Mouse (Mus musculus) midbrain, embryonic 16.5 days (tissue): ENCODE measurements at regions not wholly inside any gene's neighbourhood (a gene's known extent, or its start where the extent isn't known, plus 50 kb on each side); places are given as distances from the start of the nearest gene placed in this dataset.
"Not testable (repeated sequence)": the region's sequence is repeated elsewhere in the genome, so short reads cannot be mapped to it uniquely, and the experiment has no call there.

ENCODE experiments used
- ATAC-seq: fragments of 200-750 bp; cut with Nextera tagmentation; 2 replicates; pipeline ENCODE4 v1.8.0; 2017; ENCODE audit warnings: moderate TSS enrichment
- H3K27ac ChIP-seq: fragments of 300-500 bp; sonication (generic); 2 replicates; pipeline ENCODE4 v1.5.1; 2014; ENCODE audit warnings: mild to moderate bottlenecking, low read length, mixed read lengths
- H3K27me3 ChIP-seq: fragments of 300-500 bp; sonication (generic); 2 replicates; pipeline ENCODE4 v1.6.1; 2014; ENCODE audit warnings: low read depth, low read length, mixed read lengths; ENCODE audit not compliant: control insufficient read depth, insufficient read depth
- H3K36me3 ChIP-seq: fragments of 300-500 bp; sonication (generic); 2 replicates; pipeline ENCODE4 v1.6.1; 2014; ENCODE audit warnings: mild to moderate bottlenecking, low read length, moderate library complexity, mixed read lengths; ENCODE audit not compliant: control insufficient read depth, insufficient read depth
- H3K4me1 ChIP-seq: fragments of 300-500 bp; sonication (generic); 2 replicates; pipeline ENCODE4 v1.6.1; 2014; ENCODE audit warnings: mild to moderate bottlenecking, low read length, mixed read lengths; ENCODE audit not compliant: control insufficient read depth, insufficient read depth
- H3K4me2 ChIP-seq: fragments of 300-500 bp; sonication (generic); 2 replicates; pipeline ENCODE4 v1.6.1; 2014; ENCODE audit warnings: mild to moderate bottlenecking, low read length, mixed read lengths
- H3K4me3 ChIP-seq: fragments of 300-500 bp; sonication (generic); 2 replicates; pipeline ENCODE4 v1.5.1; 2014; ENCODE audit warnings: low read depth, mild to moderate bottlenecking, low read length, moderate library complexity, mixed read lengths
- H3K9ac ChIP-seq: fragments of 300-500 bp; sonication (generic); 2 replicates; pipeline ENCODE4 v1.6.1; 2014; ENCODE audit warnings: low read depth, low read length, mixed read lengths
- H3K9me3 ChIP-seq: fragments of 300-500 bp; sonication (generic); replicated peaks from 2 replicates; pipeline ENCODE4 v1.6.1; 2014; ENCODE audit warnings: mild to moderate bottlenecking, low read length, mixed read lengths; ENCODE audit not compliant: control insufficient read depth, poor library complexity, severe bottlenecking
- WGBS: fragments of 180-500 bp; shearing (Covaris S2); extraction: QIAGEN DNeasy Blood & Tissue Kit; methylation state at CpG from one replicate; pipeline ENCODE4 v1.1.7; 2014; 5-methylcytosine and 5-hydroxymethylcytosine counted together

GRCm38 (mm10) chr2:129933578-129933977, 78.6 kb upstream of the Tgm3 start:
- ATAC-seq, result no peak
- H3K9me3 ChIP-seq, result 0 out of 2 replicates have a peak, but pooled peaks cover 2% of the 10 kb centered on the region
- no peaks in the 10 kb centered on the region for H3K36me3 ChIP-seq
- H3K27ac ChIP-seq, result no peak overlapping the region
- H3K4me3 ChIP-seq, result no peak overlapping the region
- H3K27me3 ChIP-seq, result no peaks in the 10 kb centered on the region
- no peak overlapping the region for H3K4me2 ChIP-seq
- 93% methylated on average over 1 of the region's 1 CpGs for WGBS
- no peaks in the 10 kb centered on the region for H3K4me1 ChIP-seq
- H3K9ac ChIP-seq, result no peak overlapping the region

- H3K4me2 ChIP-seq, result no peak overlapping the region
- WGBS, result 93% methylated on average over 4 of the region's 4 CpGs
- ATAC-seq, result no peak
- no peaks in the 10 kb centered on the region for H3K9me3 ChIP-seq
- no peaks in the 10 kb centered on the region; the same call in 1 of the 2 replicates for H3K4me1 ChIP-seq
- no peak overlapping the region for H3K4me3 ChIP-seq
- H3K27ac ChIP-seq, result no peak overlapping the region
- no peak overlapping the region for H3K9ac ChIP-seq
- H3K27me3 ChIP-seq, result no peaks in the 10 kb centered on the region
- H3K36me3 ChIP-seq, result no peaks in the 10 kb centered on the region
Measured at GRCm38 (mm10) chr2:129942824-129943223, 69.3 kb upstream of the Tgm3 start.

DNA sequence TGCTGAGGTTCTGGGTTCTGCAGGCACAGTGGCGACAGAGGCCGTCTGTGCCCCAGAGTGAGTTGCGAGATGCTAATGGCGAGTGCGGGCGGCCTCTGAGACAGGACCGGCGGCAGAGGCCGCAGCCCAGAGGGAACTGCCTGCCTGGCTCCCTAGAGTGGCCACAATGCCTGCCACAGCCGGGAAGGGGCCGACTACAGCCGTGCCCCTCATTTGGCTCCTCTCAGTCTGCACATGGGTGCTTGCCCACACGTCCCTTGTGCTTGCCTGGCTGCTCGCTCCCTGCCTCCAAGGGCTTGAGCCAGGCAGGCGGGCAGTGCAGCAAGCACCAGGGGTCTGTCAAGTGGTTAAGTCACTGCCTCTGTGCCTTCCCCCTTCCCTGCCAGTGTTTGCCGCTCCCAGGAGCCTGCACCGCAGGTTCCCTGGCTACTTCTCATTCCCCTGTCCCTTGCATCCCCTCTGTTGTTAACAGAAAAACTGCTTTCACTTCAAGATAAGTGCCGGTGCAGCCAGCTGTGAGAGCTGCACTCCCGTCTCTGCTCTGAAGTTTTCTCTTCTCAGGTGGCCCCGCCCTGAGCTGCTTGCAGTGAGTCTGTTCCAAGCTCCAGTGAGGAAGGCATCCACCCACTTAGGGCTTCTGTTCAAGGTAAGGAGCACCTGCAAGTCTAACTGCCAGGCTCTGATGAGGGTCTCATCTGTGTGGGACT, 64.1 kb upstream of the Tgm3 start:
- Histone ChIP-seq H3K27me3 (no peaks in the 10 kb centered on the region), H3K9ac (0 out of 2 replicates have a peak overlapping the region, but pooled peaks have one; percentile 11), H3K9me3 (no peaks in the 10 kb centered on the region), H3K4me3 (peak overlapping the region; percentile 10; the same call in 1 of the 2 replicates), H3K36me3 (no peaks in the 10 kb centered on the region), H3K4me1 (no peaks in the 10 kb centered on the region; the same call in 1 of the 2 replicates), H3K27ac (no peak overlapping the region), H3K4me2 (peak overlapping the region; percentile 35; the same call in 1 of the 2 replicates)
- ATAC-seq, result 0 out of 2 replicates have a peak, but pooled peaks have one; percentile 25
- 42% methylated on average over 20 of the region's 20 CpGs for WGBS

DNA sequence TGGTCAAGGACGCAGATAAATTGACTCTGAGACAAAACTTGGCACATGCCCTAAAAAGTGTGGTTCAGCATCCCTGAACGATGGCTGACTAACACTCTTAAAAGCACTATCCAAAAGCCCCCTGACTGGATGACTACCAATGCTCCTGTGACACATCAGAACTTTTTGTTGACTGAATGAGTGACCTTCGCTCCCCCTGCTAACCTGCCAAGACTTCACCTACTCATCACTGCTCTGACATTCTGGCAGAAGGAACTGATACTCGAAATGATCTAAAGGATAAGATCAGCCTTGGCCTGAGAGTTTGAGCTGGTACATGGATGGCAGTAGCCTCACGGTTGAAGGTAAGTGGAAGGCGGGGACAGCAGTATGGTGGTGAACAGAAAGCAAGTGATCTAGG, 62.4 kb upstream of the Tgm3 start:
- 93% methylated on average over 6 of the region's 6 CpGs for WGBS
- not testable (repeated sequence) for H3K4me3 ChIP-seq, H3K36me3 ChIP-seq, ATAC-seq, H3K27me3 ChIP-seq, H3K9ac ChIP-seq, H3K4me2 ChIP-seq, H3K4me1 ChIP-seq, H3K9me3 ChIP-seq, H3K27ac ChIP-seq

DNA sequence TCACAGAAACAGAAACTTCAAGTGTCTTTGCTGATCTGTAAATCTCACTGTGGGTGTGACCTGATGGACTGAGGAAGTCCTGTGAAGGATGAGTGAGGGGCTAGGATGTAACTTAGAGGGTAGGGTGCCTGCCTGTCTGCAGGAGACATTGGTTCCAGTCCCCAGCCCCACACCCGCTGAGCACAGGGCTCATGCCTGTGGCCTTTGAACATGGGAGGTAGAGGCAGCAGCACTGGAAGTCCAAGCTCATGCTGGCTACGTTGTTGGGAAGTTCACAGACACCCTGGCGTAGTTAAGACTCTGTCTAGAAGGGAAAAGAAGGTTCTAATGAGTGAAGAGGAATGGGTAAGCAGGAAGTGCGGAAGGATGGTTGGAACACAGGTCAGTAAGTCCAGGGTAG, 59.7 kb upstream of the Tgm3 start:
- WGBS, result 88% methylated on average over 4 of the region's 4 CpGs
- Histone ChIP-seq H3K4me3 (no peak overlapping the region), H3K27ac (no peak overlapping the region), H3K9ac (no peak overlapping the region), H3K36me3 (no peaks in the 10 kb centered on the region), H3K9me3 (no peaks in the 10 kb centered on the region), H3K4me2 (no peak overlapping the region), H3K4me1 (no peaks in the 10 kb centered on the region; the same call in 1 of the 2 replicates), H3K27me3 (no peaks in the 10 kb centered on the region)
- ATAC-seq, result no peak

DNA sequence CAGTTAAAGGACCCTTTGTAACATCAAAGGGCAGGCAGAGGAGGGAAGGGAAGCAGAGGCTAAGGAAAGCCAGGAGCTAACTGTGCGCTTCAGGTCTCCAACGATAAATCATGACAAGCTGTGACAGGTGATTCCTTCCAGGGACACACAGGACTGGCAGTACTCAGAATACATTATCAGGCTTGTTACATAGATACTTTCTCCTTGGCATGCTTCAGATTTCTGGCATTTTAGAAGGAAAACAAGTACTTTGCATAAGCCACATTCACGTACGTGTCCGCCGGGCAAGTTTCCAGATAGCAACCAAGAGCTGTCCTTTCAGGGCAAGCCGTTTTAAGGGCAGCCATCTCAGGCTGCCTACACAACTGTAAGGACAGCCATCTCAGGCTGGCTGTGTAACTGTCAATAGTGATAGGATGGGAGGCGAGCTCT, 56.9 kb upstream of the Tgm3 start:
- Histone ChIP-seq H3K36me3 (no peaks in the 10 kb centered on the region), H3K9me3 (no peaks in the 10 kb centered on the region), H3K9ac (no peak overlapping the region), H3K27ac (no peak overlapping the region), H3K4me3 (no peak overlapping the region), H3K4me2 (no peak overlapping the region), H3K27me3 (no peaks in the 10 kb centered on the region), H3K4me1 (no peaks in the 10 kb centered on the region; the same call in 1 of the 2 replicates)
- 72% methylated on average over 8 of the region's 8 CpGs for WGBS
- 0 out of 2 replicates have a peak, but pooled peaks have one; percentile 36 for ATAC-seq

DNA sequence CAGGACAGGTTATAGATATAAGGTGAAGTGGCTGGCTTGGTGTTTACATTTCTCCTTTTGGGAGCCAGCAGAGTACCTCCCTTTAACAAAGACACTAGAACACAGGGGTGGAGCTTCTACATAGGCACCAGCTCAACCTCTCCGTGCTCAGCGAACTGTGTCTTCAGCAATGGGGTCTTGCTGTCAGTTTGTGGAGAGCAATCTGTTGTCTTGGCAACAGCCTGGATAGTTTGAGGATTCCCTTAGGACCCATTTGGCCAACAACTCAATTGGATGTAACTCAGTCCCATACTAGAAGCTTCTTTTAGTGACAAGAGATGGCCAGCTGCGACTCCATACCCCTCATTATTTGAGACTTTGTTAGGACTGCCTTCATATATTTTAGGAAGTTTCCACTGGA, 54.0 kb upstream of the Tgm3 start:
- H3K9me3 ChIP-seq, result no peaks in the 10 kb centered on the region
- no peak overlapping the region for H3K4me3 ChIP-seq
- H3K4me1 ChIP-seq, result no peaks in the 10 kb centered on the region; the same call in 1 of the 2 replicates
- no peaks in the 10 kb centered on the region for H3K36me3 ChIP-seq
- no peak for ATAC-seq
- 37% methylated on average over 3 of the region's 3 CpGs for WGBS
- H3K27ac ChIP-seq, result no peak overlapping the region
- H3K9ac ChIP-seq, result no peak overlapping the region
- H3K27me3 ChIP-seq, result no peaks in the 10 kb centered on the region
- no peak overlapping the region for H3K4me2 ChIP-seq

DNA sequence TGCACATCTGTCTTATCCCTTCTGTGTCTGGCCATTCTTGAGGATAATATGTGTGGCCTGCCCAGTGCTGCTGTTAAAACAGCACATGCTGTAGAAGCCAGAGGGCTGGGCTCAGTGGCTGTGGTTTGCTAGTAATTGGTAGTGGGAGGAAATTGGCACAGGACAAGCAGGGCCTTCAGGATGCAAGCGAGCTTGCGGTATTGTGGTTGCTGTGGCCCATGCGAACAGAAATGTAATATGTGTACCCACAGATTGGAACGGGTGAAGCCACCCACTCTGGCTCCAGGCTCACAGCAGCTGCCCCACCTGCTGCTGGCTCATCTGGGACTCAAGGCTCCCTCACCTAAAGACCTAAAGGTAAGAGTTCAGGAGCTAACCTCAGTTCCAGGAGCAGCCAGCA, 51.8 kb upstream of the Tgm3 start:
- WGBS, result 93% methylated on average over 4 of the region's 4 CpGs
- H3K4me2 ChIP-seq, result no peak overlapping the region
- H3K4me3 ChIP-seq, result no peak overlapping the region
- H3K9me3 ChIP-seq, result no peaks in the 10 kb centered on the region
- ATAC-seq, result no peak
- no peak overlapping the region for H3K27ac ChIP-seq
- no peak overlapping the region for H3K9ac ChIP-seq
- no peaks in the 10 kb centered on the region for H3K27me3 ChIP-seq
- H3K4me1 ChIP-seq, result no peaks in the 10 kb centered on the region; the same call in 1 of the 2 replicates
- no peaks in the 10 kb centered on the region for H3K36me3 ChIP-seq

GRCm38 (mm10) chr2:129961522-129961921, 50.6 kb upstream of the Tgm3 start:
- Histone ChIP-seq H3K27ac (no peak overlapping the region), H3K36me3 (no peaks in the 10 kb centered on the region), H3K9ac (no peak overlapping the region), H3K4me1 (no peaks in the 10 kb centered on the region), H3K4me2 (no peak overlapping the region), H3K4me3 (no peak overlapping the region), H3K9me3 (no peaks in the 10 kb centered on the region), H3K27me3 (no peaks in the 10 kb centered on the region)
- ATAC-seq, result no peak
- 50% methylated on average over 5 of the region's 5 CpGs for WGBS
